Comparison of ENCODE assay signal across 19 mouse cellular contexts in the genomic region with DNA sequence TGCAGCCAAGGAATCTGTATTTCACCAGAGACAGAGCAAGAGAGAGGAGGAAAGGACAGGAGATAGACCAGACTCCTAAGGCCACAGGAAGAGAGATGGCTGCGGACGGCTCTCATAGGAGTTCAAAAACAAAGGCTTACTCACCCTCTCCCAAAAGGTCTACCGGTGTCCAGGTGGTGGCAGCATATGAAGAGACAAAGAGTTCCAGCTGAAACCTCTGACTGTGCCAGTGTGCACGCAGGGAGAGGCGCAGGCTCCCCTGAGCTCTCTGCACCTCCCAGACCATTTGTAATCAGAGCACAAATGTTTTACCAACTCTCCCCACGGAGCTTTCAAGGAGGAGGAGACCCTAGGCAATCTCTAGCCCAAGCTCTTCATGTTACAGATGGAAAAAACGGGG. TPM values are rescaled to one million over a fixed set of nuclear protein-coding genes. Genes with fewer than 3 reads are reported as not detected.
DNase-seq lines count a peak whose midpoint lies in the region; ATAC-seq lines count a peak whose summit lies in the region.
"Had no signal": no experiment of that assay in that cellular context is flagged by ENCODE, and none has a peak within 500 bp of the region (broad histone marks: within the 10 kb centered on the region; RNA-seq: fewer than 3 reads in every experiment).

No protein-coding gene starts in this region.

- peak; percentile 46 for DNase-seq in cerebellum, adult 11-12 months
- DNase-seq in cerebellum, postnatal 14 days = no peak
- no peak for DNase-seq in kidney, adult 8-10 months
- peak; percentile 27 for DNase-seq in cerebellum, adult 8-10 months
- no peak for DNase-seq in right cerebral cortex, postnatal 4 days
- DNase-seq: adrenal gland, adult 2 months; midbrain, embryonic 14.5 days; right cerebral cortex, postnatal 14 days had no signal

- H3K27ac ChIP-seq in kidney, embryonic 16.5 days (ENCODE audit: low read length) = no peak overlapping the region
- 0 out of 2 replicates have a peak overlapping the region, but pooled peaks have one; percentile 23 for H3K27ac ChIP-seq in limb, embryonic 12.5 days
- H3K27ac ChIP-seq: embryonic facial prominence, embryonic 15.5 days; hindbrain, embryonic 12.5 days; intestine, embryonic 15.5 days; lung, embryonic 15.5 days had no signal

- H3K27me3 ChIP-seq in kidney, embryonic 16.5 days (ENCODE audit: insufficient read depth, low read length) = no peaks in the 10 kb centered on the region
- H3K27me3 ChIP-seq in limb, embryonic 12.5 days = no peaks in the 10 kb centered on the region
- H3K27me3 ChIP-seq: embryonic facial prominence, embryonic 15.5 days; hindbrain, embryonic 12.5 days; intestine, embryonic 15.5 days; lung, embryonic 15.5 days had no signal

- peak; percentile 75 for ATAC-seq in kidney, embryonic 16.5 days (ENCODE audit: low FRiP score, low TSS enrichment)
- ATAC-seq in limb, embryonic 12.5 days (ENCODE audit: insufficient number of reproducible peaks, insufficient read depth, low FRiP score, low TSS enrichment, low read depth) = no peak
- ATAC-seq in erythroblast, adult 5-6 weeks (replicated peaks; ENCODE audit: low FRiP score, poor library complexity, severe bottlenecking) = no peak
- ATAC-seq: forebrain, embryonic 14.5 days; intestine, embryonic 15.5 days had no signal

- H3K36me3 ChIP-seq in kidney, embryonic 16.5 days (ENCODE audit: insufficient read depth, low read length) = no peaks in the 10 kb centered on the region
- no peaks in the 10 kb centered on the region for H3K36me3 ChIP-seq in limb, embryonic 12.5 days
- H3K36me3 ChIP-seq: embryonic facial prominence, embryonic 15.5 days; intestine, embryonic 15.5 days; lung, embryonic 15.5 days had no signal

- H3K9me3 ChIP-seq in kidney, embryonic 16.5 days (ENCODE audit: low read length) = no peaks in the 10 kb centered on the region
- H3K9me3 ChIP-seq in limb, embryonic 12.5 days = no peaks in the 10 kb centered on the region
- H3K9me3 ChIP-seq: embryonic facial prominence, embryonic 15.5 days; hindbrain, embryonic 12.5 days; intestine, embryonic 15.5 days; lung, embryonic 15.5 days had no signal

- H3K9ac ChIP-seq in kidney, embryonic 16.5 days (replicated peaks; ENCODE audit: low read length) = no peak overlapping the region
- no peak overlapping the region for H3K9ac ChIP-seq in limb, embryonic 12.5 days (replicated peaks)
- H3K9ac ChIP-seq: embryonic facial prominence, embryonic 15.5 days; hindbrain, embryonic 12.5 days; intestine, embryonic 15.5 days; lung, embryonic 15.5 days had no signal

- H3K4me1 ChIP-seq in kidney, embryonic 16.5 days (ENCODE audit: insufficient read depth, low read length) = no peaks in the 10 kb centered on the region; the same call in 1 of the 2 replicates
- H3K4me1 ChIP-seq in limb, embryonic 12.5 days (replicated peaks) = peaks cover 16% of the 10 kb centered on the region
- H3K4me1 ChIP-seq: hindbrain, embryonic 12.5 days; intestine, embryonic 15.5 days; lung, embryonic 15.5 days had no signal

- WGBS in kidney, embryonic 16.5 days = 20% methylated on average over 7 of the region's 7 CpGs
- 43% methylated on average over 7 of the region's 7 CpGs for WGBS in limb, embryonic 12.5 days

- no peak overlapping the region for H3K4me3 ChIP-seq in kidney, embryonic 16.5 days (ENCODE audit: low read length)
- no peak overlapping the region for H3K4me3 ChIP-seq in limb, embryonic 12.5 days (replicated peaks)
- H3K4me3 ChIP-seq: embryonic facial prominence, embryonic 15.5 days; hindbrain, embryonic 12.5 days; intestine, embryonic 15.5 days; lung, embryonic 15.5 days had no signal

- H3K4me2 ChIP-seq in kidney, embryonic 16.5 days (replicated peaks; ENCODE audit: low read depth, low read length) = peak overlapping the region; percentile 17; the same call in 1 of the 2 replicates
- H3K4me2 ChIP-seq in limb, embryonic 12.5 days = no peak overlapping the region
- H3K4me2 ChIP-seq: embryonic facial prominence, embryonic 15.5 days; hindbrain, embryonic 12.5 days; intestine, embryonic 15.5 days; liver, embryonic 11.5 days; lung, embryonic 15.5 days had no signal

RNA-seq across cellular contexts. Expression of a gene that starts 55.2 kb away (rescaled TPM):
- 6.2 and 8.4 TPM in 2 replicates for polyA plus RNA-seq in kidney, embryonic 16.5 days (2015; fragmentation: Nextera tagmentation; extraction: Ambion mirVana)
- 14.6 and 16.5 TPM in 2 replicates for polyA plus RNA-seq in limb, embryonic 12.5 days (2016; fragmentation: Nextera tagmentation; extraction: Ambion mirVana)
- not detected in 2 replicates for total RNA-seq in erythroblast, adult 5-6 weeks (2015; ENCODE audit: low replicate concordance)
- total RNA-seq in erythroblast, adult 5-6 weeks (2017; ENCODE audit: low replicate concordance) = not detected in 2 replicates
- total RNA-seq: granulocyte monocyte progenitor cell, adult 5-6 weeks; megakaryocyte progenitor cell, adult 5-6 weeks had no signal

Comparison
In these comparisons a context has a peak if more than half of its experiments do, and no peak if none do; other contexts are left out.
1. DNase-seq: peak in cerebellum, adult 11-12 months (single experiment) and cerebellum, adult 8-10 months (single experiment); none in cerebellum, postnatal 14 days (0 of 2), kidney, adult 8-10 months (0 of 2) and right cerebral cortex, postnatal 4 days (single experiment).